Mouse (Mus musculus) small intestine, adult 2 months (tissue): ENCODE measurements around the gene Creg1.

Source experiments
- CTCF ChIP-seq: fragments of 200-500 bp; IDR thresholded peaks from 2 replicates; pipeline ENCODE4 v1.5.1; 2012; ENCODE audit warnings: low read depth, mild to moderate bottlenecking, control low read depth, inconsistent platforms, low read length, moderate library complexity, mixed read lengths; ENCODE audit not compliant: insufficient replicate concordance, insufficient read length; ENCODE audit errors: extremely low read depth
- POLR2A ChIP-seq: fragments of 200-500 bp; IDR thresholded peaks from 2 replicates; pipeline ENCODE4 v1.6.1; 2012; ENCODE audit warnings: low read depth, mild to moderate bottlenecking, control low read depth, inconsistent platforms, low read length, moderate library complexity

DNA sequence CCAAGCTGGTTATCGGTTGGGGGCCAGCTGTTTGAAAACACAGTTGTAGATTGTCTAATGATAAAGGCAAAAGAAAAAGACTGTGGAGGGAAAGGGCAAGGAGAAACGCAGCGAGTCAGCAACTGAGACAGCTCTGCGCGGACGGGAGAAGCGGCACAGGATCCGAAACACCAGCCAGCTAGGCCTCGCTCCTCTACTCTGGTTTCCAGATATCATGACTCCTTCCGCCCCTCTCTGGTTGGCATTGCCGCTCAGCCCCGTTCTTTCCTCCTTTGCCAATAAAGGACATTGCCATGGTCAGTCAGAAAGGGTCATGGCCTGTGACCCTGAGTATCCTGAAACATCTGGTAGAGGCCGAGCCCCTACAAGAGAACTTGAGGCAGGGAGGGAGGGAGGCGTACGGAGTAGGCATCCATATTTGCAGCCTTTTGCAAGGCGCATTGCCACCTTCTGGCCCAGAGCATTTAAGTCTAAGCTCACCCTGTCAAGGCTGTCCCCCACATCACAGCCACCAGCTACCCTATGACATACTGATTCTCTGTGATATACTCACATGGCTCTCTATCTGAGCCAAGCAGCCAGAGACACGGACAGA is 25.6 kb downstream of the Creg1 start:
- TF ChIP-seq CTCF: no peak
- no peak for TF ChIP-seq POLR2A
